Mouse (Mus musculus) lung, adult 18-20 months (tissue): ENCODE data around the gene Cabcoco1.

ENCODE experiments used
- DNase-seq, 2 experiments: peaks; one replicate each; pipeline ENCODE4 v3.0.0; 2022; ENCODE audit warnings: mixed read lengths in 2 of 2

Gene Cabcoco1

DNA sequence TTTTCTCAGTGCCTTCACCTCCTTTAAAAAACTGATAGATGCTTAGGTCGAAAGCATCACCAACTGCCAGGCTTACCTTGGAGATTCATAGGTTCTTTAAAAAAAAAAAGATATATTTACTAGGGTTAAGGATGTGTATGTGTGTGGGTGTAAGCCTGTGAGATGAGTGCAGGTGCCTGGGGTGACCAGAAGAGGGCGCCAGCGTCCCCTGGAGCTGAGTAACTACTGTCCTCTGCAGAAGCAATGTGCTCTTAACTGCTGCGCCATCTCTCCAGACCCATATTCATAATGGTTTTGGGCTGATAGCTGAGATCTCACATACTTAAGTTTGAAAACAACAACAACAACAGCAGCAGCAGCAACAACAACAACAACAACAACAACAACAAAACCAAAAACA lies 35.5 kb downstream of the Cabcoco1 start:
- no peak for DNase-seq

DNA sequence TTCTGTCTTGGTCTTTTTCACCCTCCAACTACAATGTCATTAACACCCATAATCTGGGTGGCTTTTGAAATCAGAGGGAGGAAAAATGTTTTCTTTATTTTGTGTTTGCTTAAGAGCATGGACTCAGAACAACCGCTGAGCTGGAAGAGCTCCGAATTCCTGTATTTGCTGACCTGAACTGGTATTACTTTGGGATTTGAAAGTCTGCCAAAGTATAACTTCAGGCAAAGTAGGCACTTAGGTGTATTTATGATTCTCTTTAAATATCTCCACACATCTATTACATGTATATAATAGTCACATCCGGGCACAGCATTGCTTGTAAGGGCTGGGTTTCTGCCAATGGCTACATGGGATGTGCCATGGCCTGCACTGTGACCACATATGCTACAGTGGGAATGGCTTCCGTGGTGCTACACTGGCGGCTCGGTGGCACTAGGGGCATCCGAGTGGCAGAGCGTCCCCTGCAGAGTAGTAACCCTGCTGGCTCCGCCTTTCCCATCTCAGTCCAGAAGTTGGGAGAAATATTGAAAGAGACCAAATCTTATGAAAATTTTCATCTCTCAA lies 37.0 kb downstream of the Cabcoco1 start:
- DNase-seq: no peak

DNA sequence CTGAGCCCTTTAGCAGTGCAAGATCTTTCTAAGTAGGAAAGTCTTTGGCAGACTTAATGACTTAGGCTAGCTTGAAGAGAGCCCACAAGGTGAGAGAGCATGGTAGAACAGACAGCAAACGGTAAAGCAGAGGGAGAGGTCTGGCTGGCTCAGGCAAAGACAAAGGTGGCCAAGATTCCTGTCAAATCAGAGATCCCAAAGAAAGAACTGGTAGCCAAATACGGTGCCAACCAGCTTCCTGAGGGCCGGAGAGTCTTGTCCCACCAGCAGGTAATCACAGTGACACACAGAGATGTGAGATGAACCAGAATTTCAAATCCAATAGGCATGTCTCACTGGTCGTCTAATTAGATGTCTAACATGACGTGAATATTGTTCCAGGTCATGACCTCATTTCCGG lies 40.6 kb downstream of the Cabcoco1 start:
- DNase-seq: no peak

DNA sequence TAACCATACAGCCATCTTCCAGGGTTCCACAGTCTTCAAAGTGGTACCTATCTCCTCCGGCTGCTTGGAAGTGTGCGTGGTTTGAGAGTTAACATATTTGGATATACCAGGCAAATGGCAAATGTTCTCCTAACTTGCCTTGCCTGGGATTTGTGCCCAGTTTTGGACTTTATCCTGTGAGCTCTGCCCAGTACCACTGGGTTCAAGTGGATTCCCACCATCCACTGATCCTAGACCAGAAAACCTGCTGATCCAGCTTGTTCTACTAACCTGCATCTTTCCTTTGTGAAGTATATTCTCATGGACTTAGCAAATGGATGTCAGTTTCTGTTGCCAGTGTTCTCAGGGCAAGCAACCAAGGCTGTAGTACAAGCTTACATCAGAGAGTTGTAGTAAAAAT lies 46.5 kb downstream of the Cabcoco1 start:
- no peak for DNase-seq

DNA sequence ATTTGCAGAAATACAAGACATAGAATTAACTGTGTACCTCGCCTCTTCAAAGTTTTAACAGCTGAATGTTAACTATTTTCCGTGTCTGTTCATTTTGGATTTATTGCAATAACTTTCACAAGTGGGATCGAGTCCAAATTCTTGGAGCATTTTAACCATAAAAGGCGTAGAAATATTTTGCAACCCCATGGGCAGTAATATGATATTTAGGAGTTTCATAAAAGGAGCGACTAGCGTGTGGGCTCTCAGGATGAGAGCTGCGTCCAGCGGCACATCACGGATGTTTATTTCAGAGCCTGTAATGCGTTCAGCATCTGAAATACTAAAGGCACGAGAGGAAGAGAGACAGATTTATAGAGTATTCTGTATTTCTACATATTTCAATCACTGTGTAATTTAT lies 50.1 kb downstream of the Cabcoco1 start:
- peak in 1 of 2 experiments; percentile 14 for DNase-seq

DNA sequence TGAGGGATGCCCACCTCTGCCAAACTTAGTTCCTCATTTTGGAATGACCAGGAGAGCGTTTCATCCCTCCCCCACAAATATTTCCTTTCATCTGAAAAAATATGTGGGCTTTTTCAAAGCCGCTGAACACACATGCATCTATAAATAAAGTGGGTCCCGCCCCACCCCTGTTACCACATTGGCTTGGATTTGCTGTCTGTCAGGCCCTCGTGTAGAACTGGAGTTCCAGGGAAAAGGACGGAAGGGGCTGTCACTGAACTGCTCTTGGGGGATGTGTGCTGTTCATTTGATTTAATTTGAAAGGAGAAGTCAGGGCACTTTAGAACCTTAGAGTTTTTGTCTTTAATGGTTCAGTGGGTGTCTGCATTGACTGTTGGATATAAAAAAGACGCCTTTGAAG lies 50.9 kb downstream of the Cabcoco1 start:
- no peak for DNase-seq

DNA sequence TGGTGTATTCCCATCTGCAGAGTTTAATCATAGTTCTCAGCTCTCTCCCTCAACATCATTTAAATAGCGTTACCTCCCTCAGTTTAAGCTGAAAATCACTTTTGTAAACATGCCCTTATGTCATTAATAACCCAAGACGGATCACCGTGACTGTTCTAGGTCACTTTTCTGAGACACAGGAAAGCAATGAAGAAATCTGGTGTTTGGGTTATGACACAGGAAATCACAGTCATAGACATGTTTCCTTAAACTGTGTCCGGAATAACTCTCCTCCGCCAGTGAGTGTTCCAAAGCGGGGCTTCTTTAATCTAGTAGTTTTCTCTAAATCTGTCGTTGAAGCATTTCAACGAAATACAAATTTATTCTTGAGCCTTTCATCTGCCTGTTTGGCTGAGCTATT lies 68.9 kb downstream of the Cabcoco1 start:
- no peak for DNase-seq

DNA sequence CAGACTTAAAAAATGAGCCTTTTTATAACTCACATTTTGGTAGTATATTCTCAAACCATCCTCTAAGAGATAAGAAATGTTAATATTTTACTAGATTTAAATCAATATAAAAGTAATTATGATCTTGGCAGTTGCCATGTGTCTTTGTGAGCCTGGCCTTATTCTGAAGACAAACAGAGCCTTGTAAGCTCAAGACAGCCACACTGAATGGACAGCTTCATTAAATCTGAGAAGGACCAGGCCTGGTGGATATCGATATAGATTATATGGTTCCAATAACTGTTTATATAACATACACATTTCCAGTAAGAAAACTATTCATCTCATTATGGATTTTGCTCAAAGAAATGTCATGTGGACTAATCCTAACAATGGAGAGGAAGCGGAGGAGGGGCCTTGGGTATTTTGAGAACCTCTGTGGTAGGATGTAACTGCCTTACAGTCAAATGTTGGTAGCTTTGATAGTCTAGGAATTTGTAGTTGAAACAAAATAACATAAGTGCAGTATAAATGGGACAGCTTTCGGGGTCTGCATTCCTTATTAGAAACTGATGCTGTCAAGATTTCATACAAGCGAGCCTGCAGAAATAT lies 75.9 kb downstream of the Cabcoco1 start:
- DNase-seq: no peak

DNA sequence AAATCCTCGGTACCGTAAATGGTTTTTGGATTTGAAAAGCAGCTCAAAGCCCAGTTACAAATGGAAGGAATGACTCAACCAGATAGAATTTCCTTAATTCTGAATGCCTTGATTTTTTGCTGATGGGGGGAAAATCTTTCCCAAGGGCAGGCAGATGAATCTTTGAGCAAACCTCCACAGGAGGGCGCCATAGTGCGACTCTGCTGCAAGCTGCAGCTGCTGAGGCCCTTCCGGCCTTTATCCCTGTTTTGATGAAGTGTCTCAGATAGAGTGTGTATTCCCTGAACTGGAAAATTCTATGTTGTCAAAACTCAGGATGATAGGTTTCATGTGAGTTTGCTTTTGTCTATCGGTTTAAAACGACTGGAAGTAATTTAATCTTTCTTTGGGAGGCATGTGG lies 76.8 kb downstream of the Cabcoco1 start:
- DNase-seq: peak; percentile 64 to 72

DNA sequence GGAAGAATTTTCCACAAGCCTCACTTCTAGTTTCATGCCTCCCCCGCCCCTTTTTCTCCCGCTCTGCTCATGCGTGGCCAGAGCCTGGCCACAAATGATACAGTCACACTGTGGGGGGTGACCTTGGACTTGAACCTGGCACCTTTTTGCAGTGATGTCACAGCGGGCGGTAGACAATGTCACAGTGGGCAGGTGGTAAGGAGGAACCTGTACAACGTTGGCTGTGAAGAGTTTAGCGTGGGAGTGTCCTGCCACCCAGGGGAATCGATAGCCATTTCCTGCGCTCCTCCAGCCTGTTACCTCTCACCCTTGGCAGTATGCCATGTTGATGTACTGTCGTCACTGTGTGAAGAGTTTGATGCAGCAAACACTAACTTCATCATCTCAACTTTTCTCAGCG lies 81.9 kb downstream of the Cabcoco1 start:
- DNase-seq: no peak

DNA sequence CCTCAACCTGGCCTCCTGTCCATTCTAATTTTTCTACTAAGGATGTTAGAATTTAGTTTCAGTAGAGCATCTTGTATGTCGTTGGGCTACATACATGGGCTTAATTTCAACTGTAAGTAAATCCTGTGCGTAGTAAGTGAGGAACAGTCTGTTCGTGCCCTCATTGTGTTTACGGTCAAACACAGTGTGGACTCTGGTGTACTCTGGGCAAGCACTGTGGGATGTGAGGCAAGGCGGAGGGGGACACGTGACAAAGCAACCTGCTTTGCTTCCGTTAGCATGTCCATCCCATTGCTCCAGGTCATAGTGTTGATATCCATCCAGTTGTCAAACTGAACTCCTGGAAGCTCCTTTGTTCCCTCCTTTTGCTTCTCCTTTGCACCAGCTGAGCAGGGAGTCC lies 84.7 kb downstream of the Cabcoco1 start:
- DNase-seq: no peak

DNA sequence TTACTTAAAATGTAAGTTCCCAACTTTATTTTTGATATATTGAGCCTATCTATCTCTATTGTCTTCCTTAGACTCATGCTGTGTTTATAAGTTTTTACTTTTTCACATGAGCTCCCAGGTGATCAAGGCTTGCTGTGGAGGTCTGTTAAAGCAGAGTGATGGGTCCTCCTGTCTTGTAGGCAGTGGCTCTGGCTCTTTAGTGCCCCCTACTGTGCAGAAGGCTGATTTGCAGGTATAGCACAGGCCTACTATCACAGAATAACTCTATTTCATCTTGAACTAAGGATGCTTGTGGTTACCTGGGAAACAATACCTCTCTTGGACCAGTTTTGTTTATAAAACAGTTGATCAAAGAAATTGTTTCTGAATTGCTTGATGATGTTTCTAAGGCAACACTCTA lies 87.2 kb downstream of the Cabcoco1 start:
- no peak for DNase-seq

DNA sequence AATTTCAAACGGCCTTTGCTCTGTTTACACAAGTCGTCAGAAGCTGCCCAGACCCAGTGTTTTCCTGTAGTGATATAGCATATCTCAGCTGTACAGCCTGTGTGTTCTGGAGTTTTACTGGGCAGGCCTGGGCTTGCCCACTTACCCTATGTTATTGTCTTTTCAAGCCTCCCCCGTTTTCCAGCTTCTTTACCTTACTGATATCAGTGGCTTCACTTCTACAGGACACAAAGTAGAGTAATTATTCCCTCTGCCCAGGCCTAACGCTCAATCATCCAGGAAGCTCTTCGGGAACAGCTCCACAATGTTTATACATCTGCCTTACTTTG lies 94.9 kb downstream of the Cabcoco1 start:
- DNase-seq: peak in 1 of 2 experiments; percentile 17

DNA sequence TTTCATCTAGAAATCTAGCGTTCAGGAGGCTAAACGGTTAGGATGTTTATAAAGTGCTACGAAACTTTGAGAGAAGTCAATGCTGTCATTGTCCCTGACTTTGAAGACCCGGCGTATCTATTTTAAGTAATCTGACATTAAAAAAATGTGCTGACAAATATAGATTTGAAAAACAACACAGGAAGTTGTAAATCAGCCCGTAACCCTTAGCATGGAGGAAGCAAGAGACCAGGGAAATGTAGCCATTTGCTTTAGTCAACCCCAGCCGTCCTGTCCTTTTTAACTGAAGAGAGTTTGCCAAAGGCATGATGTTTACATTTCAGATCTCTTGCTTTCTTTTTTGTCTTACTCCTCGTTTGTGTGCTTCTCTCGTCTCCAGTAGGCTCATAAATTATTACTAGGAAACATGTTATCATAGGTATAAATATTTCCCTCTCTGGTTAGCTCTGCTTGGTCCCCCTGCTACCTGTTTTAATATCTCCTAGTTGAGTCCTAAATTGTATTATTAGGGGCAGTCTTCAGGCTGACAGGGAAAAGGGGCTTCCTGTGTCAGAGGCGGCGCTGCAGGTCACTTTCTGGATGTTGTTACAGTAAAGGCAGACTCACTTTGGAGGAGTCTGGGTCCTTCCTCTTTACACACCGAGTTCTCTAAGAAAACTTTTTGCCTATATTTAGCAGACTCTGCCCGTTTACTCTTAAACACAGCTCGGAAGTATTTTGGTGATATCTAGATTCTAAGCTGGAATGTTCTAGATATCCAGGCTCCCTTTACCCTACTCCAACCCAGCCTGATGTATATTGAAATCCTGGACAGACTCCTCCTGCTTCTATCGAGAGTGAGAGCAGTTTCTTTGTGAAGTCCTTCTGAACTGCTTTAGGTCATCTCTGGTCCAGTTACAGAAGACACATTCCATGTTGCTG lies 95.6 kb downstream of the Cabcoco1 start:
- DNase-seq: peak in 1 of 2 experiments; percentile 12

DNA sequence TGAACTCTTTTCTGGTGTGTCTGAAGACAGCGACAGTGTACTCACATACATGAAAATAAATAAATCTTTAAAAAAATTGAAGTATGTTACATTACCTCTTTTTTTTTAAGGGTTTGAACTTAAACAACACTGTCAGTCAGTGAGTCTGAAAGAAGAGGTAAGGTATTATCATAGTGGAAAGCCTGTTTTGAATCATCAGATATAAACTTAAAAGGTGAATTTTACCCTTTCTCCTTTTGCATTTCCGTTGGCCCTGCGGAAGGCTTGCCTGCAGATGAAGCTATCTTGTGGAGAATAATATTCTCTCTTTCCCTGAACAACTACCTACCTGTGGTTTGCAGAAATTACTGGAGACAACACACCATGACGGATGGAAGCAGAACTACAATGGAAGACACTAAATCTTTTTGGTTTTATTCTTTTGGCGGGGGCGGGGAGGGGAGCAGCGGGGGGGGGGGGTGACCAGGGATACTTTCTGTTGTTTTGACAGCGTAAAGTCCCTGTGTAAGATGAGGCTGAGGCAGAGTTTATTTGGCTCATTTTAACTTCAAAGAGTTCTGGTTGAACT lies 96.4 kb downstream of the Cabcoco1 start:
- no peak for DNase-seq

DNA sequence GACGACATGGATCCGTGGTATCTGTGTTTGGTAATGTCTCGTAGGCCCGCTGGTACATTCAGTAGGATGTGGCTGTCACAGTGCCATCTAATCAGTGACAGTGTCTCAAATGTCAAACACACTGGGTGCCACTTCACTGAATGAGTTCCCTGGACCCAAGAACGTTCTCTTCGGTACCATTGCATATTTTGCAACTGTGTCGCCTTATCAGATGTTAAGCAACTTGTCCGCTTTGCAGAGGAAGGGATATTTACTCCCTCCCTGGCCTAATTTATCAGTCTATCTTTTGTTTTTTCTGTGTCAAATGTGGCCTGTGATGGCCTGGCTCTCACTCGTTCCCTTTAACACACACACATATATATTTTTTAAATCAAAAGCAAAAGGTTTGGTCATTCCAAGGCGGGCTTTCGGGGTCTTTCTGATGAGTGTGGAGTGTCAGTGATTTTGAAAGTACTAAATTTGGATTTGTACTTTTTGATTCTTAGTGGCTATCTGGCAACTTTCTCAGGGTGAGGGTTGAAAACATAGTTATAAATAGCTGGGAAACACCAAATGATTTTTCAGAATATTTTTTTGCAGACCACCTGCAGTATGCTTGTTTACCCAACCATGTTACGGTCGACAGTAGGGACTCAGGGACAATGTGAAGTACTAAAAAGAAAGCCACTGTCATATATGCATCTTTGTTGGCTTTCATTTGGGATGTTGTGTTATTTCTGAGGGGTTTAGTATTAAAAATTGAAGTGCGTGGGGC lies 97.2 kb downstream of the Cabcoco1 start:
- peak in 1 of 2 experiments; percentile 15 for DNase-seq

DNA sequence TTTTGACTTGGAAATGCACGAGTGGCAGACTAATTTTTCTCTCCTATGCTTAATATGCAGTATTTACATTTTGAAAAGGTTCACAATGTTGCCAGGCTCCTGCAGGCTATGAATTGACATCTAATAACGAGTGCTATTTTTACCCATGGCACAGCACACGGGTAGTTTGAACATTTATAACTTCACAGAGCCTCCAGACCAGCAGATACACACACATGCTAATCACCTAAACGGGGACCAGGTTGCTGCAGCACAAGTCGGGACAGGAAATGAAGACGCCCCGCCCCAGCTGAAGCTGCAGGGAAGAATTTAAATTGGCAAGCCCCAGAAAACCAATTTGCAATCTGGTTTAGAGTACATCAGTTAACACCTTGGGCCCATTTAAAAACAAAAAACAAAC lies 98.6 kb downstream of the Cabcoco1 start:
- DNase-seq: no peak

DNA sequence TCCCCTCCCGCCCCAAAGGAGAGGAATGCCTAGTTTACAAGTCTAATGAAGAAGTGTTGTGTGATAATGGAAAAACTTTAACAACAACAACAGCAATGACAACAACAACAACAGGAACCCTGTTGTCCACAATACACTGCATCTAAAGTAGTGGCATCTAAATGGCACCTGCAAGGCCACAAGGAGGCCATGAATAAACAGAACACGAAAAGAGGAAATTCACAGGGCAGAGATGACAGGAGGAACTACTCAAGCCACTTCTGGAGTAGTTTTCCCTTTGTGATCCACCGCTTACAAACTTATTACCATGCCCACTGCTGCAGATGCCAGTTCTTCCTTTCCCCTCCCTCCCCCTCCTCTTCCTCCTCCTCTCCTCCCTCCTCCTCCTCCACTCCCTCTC lies 99.0 kb downstream of the Cabcoco1 start:
- DNase-seq: no peak

DNA sequence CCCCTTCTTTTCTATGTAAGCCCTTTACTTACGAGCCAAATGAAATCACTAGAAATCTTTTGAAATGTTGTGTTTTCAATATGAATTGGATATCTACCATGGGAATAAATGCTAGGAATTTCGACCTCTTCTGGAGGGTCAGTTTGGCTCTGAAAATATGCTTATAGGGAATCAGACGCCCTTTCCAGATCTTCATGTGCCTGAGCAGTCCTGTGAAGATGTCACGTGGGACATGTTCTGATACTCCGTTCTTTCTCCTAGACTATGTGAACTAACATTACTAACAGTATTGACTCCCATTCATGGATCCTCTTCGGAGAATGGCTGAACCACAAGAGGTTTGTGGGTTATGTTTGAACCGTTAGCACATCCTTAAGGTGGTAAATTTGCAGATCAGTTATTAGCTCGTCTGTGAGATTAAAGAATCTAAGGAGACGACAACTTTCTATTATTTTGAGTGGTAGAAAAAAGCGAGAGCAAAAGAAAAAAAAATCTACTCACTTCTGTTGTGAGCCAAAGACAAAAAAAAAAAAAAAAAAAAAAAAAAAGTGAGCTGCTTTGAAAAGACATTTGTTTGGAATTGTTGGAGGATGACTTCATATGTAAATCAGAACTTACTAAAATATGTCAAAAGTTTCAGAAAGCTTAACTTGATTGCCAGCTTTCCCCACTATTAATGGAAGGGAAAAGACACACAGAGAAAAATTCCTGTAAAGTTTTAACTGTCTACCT lies 99.6 kb downstream of the Cabcoco1 start:
- DNase-seq: no peak

DNA sequence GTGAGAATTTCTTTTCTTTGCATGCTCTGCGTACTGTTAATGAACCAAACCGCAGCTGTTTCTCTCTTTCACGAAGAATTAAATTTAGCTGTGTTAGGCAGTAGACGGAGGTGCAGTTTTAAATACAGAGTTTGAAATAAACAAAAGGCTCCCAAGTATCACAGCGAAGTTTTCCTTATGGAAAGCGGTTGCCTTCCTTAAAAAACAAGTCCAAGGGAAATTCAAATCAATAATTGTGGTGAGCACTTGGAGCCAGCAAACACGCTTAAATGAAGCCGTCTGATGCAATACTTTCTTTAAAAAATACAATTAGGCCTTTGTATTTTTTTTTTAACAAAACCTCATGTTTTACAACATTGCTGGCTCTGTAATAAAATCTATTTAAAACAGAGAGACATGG lies 101.2 kb downstream of the Cabcoco1 start:
- DNase-seq: no peak

DNA sequence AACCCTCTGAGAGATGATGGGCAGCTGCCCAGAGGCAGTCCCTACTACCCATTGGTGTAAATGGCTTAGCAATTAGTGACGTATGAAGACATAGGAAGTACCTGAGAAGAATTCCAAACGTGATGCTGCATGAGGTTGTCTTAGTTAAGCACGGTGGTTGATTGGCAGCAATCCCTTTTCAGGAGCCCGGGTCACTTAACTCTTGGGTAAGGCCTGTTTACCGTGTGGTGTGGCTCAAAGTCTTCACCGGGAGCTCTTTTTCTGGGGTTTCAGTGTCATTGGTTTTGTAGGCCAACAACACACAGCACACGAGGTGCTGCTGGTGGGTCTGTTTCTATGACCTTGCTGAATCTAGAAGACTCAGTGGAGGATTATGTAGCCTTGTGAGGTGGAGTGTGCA lies 105.9 kb downstream of the Cabcoco1 start:
- DNase-seq: no peak

DNA sequence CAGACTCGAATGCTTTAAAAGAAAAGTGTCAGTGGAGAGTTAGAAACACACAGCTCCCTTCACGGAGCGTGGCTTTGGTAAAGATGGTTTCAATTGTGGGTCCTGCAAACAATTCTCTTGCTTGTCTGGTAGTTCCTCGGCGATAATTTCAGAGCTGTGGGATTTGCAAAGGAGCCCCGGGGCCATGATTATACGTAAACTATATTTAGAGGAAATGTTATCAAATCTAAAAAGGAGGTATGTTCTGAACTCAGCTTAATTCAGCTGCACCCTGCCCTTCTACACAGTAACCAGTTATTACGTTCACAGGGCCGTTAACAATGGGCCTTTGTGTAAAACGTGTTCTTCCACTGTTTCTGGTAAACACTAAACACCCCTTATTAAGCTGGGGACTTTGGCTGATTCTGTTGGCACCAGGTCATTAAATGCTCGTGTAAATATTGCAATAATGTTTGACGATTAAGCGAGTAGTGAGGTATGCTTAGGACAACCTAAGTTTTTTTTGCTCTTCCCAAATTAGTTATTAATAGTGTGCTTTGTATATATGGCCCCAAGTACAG lies 106.6 kb downstream of the Cabcoco1 start:
- no peak for DNase-seq
